Mouse (Mus musculus) right cerebral cortex, postnatal 25 days (tissue): Measurements from ENCODE around the gene Ahdc1.

Experiments
- DNase-seq: peaks from one replicate; pipeline ENCODE4 v3.0.0; 2022

The Ahdc1 gene

DNA sequence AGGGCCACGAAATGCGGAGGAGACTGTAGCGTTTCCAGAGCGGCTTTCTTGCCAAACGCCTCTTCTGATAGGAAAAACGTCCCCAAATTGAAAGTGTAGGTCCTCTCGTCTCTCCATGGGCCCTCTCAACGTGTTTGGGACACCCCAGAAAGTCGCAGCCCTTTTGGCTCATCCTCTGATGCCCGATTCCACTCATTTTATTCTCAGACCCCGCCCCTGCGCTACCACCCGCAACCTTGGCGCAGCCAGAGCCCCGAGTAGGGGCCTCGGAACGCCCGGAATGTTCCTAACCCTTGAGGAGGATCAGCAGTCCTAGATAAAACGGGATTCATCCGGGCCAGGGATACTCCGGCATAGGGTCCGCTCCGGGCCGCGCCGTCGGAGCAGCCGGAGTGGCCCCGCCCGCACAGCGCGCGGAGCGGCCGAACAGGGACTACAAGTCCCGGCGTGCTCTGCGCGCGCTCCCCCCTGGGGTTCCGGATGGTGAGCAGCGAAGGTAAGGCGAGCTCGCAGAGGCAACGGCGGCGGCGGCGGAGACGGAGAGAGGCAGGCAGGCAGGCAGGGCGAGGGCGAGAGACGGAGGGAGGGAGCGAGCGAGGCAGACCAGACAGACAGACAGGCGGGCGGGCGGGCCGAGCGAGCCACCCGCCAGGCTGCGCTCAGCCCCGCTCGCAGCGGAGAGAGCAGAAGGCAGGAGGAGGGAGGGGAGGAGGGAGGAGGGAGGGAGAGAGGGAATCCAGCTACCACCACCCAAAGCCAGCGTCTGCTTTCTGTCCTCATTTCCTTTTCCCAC is at the start of gene Ahdc1:
TSS of gene Ahdc1 (plus strand) at position 233 of the 793 bp plus-strand sequence.
- DNase-seq, result peak; percentile 94

DNA sequence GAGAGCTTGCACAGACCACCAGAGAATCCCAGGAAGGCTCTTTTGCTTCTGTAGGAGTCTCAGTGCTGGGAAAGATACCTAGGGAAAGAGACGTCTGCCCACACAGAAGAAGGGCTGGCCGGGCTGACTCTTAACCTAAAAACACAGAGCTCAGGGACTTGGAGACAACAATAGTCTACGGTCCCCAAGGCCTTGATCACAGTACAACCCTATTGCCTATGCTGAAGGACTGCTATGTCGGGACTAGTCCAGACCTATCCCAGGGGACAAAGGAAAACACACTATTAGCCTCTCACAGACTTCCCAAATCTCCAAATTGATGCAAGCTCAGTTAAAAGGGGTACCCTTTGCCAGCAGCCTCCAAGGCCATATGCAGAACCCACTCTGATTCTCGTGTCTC is 49.2 kb upstream of the Ahdc1 start:
- DNase-seq, result no peak

DNA sequence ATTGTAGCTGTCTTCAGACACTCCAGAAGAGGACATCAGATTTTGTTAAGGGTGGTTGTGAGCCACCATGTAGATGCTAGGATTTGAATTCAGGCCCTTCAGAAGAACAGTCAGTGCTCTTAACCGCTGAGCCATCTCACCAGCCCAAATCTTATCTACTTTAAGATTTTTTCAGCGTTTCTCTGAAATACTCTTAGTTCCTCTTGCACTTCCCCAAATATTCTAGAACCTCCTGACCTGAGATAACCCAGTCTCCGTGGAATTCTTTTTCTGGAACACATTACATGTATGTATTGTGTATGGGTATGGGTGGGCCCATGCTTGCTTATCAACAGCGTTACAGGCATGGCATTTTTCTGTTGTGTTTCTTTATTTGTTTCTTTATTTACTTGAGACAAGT is 48.4 kb upstream of the Ahdc1 start:
- DNase-seq, result no peak

DNA sequence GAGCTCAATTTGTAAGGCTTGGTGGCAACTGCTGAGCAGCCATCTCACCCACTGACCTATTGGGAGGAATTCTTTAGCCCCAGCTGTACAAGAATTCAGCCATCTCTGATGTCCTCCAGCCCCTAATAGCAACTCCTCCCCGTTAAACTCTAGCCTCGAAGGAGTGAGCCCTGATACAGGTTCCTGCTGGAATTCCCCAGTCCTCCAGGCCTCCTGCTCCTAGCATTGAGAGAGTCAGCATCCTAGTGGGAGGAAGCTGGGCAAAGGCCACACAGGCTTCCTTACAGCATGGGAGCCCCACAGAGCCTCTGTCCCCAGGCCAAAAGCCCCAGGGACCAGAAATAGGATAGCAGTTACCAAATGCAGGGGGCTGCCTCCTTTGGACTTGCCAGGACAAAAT is 47.6 kb upstream of the Ahdc1 start:
- no peak for DNase-seq

- DNase-seq, result no peak
Observed at GRCm38 (mm10) chr4:132964064-132964463, 47.0 kb upstream of the Ahdc1 start.

DNA sequence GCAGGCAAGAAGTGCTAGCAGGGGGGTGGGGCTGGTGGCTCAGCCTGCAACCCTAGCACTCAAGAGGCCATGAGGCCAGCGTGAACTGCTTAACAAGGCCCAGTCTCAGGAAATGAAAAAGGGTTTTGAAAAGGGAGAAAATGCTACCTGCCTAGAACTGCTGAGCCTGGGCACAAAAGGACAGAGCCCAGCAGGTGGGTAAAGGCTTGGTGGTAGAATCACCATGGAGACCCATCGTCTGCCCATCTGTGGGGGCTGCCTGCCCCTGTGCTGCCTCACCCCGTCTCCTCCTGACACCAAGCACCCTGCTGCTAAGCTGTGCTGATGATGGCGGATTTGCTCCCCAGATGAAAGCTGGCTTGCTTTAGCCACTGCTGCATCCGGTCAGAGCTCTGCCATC is 46.6 kb upstream of the Ahdc1 start:
- DNase-seq, result no peak

- no peak for DNase-seq
Observed at GRCm38 (mm10) chr4:132968105-132968938, 42.7 kb upstream of the Ahdc1 start.

DNA sequence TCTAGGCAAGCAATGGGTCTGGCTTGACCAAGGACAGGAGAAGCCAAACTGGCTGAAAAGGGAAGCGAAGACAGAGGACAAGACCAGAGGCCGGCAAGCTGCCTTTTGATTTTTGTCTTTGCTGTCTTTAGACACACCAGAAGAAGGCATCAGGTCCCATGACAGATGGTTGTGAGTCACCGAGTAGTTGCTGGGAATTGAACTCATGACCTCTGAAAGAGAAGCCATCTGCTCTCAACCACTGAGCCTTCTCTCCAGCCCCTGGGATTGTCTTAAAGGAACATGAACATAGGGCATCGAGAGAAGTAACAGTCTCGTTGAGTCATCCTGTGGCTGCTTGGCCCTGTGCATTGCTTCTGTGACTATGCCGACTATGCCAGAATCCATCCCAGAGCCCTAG is 39.5 kb upstream of the Ahdc1 start:
- no peak for DNase-seq

GRCm38 (mm10) chr4:132972101-132972500 is 39.0 kb upstream of the Ahdc1 start:
- DNase-seq, result no peak

DNA sequence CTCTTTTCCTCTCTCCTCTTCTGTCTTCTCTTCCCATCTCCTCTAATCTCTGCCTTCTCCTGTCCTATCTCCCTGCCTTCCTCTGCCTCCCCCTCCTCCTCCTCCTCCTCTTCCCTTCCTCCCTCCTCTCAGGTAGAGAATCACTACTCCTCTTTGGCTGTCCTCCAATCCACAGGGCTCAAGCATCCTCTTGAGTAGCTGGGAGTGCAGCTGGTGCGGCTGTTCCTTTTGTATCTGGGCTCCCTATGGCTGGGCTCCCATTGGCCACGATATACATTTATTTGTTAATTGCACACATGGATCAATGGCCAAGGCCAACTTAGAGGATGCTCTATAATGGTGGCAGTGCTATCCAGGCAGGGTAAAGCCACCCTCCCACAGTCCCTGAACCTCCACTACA is 38.5 kb upstream of the Ahdc1 start:
- DNase-seq, result no peak

GRCm38 (mm10) chr4:132973186-132973585 is 37.9 kb upstream of the Ahdc1 start:
- DNase-seq, result no peak

- no peak for DNase-seq
Observed at GRCm38 (mm10) chr4:132973814-132974398, 37.2 kb upstream of the Ahdc1 start, which contains the start of gene Fgr. TSS of gene Fgr (plus strand) at chr4:132974095.

GRCm38 (mm10) chr4:132974904-132975303 is 36.2 kb upstream of the Ahdc1 start:
- peak; percentile 37 for DNase-seq

- no peak for DNase-seq
Observed at GRCm38 (mm10) chr4:132975791-132976190, 35.3 kb upstream of the Ahdc1 start.

- DNase-seq, result no peak
Observed at GRCm38 (mm10) chr4:132976729-132977128, 34.3 kb upstream of the Ahdc1 start.

DNA sequence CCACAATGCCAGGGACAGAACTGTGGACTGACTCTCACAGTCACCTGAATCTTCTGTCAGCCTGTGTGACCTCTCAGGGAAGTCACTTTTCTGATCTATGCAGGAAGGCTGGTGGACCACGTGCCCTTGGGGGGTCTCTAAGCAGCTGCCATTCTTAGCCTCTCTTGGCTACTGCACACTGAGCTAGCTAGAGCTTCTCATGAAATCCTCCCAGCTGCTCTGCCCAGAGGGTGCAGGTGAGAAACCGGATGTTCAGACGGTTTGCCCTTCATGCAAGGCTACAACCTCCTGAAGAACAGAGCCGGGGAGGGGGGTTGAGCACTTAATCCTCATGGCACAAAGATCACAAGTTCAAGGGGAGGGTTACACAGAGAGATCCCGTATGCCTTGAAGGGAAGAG is 33.5 kb upstream of the Ahdc1 start:
- DNase-seq, result no peak

- no peak for DNase-seq
Observed at GRCm38 (mm10) chr4:132979186-132979585, 31.9 kb upstream of the Ahdc1 start.

DNA sequence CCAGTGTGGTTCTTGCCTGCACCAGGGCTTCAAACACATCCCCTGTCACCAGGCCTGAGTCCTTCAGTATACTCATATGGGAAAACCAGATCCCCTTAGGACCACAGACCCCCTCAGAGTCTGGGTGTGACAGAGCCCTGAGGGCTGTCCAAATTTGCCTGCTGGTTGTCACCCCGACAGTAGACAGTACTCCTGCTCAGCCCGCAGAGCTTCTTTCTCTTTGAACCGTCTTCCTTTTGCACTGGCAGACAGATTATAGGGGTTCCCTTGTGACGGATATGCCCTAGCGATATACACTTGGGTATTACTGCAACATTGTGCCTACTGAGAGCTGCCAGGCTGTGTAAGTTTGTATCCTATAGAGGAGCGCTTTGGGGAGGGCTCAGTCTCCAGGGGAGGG is 29.4 kb upstream of the Ahdc1 start:
- DNase-seq, result no peak

DNA sequence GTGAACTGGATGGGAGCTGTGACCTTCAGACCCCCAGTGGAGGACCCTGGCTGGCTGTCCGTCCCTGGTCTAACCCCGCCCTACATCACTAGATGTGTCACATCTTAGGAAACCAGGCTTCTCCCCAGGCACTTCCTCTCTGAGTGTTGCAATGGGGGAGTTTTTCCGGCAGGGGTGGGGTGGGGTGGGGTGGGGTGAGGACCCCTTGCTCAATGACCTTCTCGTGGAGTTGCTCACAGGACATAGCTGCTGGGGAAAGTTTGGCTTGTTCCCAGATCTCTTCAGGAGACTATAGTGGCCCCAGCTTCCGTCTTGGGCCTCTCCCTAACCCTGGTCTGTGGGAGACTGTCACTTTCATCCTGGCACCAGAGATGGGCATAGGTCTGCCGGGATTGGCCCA is 28.1 kb upstream of the Ahdc1 start:
- DNase-seq, result no peak

- peak; percentile 35 for DNase-seq
Observed at GRCm38 (mm10) chr4:132983664-132984512, 27.2 kb upstream of the Ahdc1 start.

DNA sequence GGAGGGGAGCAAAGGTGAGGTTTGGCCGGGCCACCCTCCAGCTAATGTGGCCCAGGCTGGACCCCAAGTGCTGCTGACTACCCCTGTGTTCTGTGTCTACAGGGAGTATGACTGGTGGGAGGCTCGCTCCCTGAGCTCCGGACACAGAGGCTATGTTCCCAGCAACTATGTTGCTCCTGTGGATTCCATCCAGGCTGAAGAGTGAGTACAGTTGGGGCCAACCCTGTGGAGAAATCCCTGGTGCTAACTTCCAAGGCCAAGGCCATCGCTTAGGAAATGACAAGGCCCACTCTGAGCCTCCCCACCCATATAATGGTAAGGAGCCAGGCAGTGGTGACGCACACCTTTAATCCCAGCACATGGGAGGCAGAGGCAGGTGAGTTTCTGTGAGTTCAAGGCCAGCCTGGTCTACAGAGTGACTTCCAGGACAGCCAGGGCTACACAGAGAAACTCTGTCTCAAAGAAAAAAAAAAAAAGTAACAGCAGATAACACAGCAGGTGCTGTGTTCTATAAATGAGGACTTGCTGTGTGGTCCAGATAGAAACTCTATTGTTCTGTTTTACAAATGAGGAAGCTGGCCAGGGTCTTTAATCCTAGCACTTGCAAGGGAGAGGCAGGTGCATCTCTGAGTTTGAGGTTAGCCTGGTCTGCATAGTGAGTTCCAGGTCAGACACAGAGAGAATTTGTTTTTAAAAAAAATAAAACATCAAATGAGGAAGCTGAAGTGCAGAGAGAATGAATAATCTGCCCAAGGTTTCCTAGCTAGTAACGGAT is 22.3 kb upstream of the Ahdc1 start:
- no peak for DNase-seq

GRCm38 (mm10) chr4:132993553-132993952 is 17.5 kb upstream of the Ahdc1 start:
- no peak for DNase-seq
